Mouse (Mus musculus): ENCODE measurements around the gene Pgm2. TPM values are rescaled to one million over a fixed set of nuclear protein-coding genes. Genes with fewer than 3 reads are reported as not detected.
A peak's percentile ranks its signal among the peaks of the same experiment; 100 is the strongest.

The Pgm2 gene
- polyA plus RNA-seq, 1 experiment from 2014 or later: 31.5 TPM

GRCm38 (mm10) chr5:64062882-64063621 is 29.7 kb upstream of the Pgm2 start:
- ATAC-seq (ENCODE audit: insufficient number of reproducible peaks, low FRiP score, low TSS enrichment, low read depth): no peak
- WGBS: 73% methylated on average over 4 of the region's 4 CpGs
- H3K36me3 ChIP-seq: no peaks in the 10 kb centered on the region
- H3K9me3 ChIP-seq: no peaks in the 10 kb centered on the region
- H3K27ac ChIP-seq: no peak overlapping the region
- no peaks in the 10 kb centered on the region for H3K27me3 ChIP-seq
- H3K4me3 ChIP-seq: no peak overlapping the region
- no peaks in the 10 kb centered on the region for H3K4me1 ChIP-seq
- no peak overlapping the region for H3K9ac ChIP-seq
- H3K4me2 ChIP-seq: no peak overlapping the region

GRCm38 (mm10) chr5:64063622-64064355 is 29.0 kb upstream of the Pgm2 start:
- ATAC-seq (ENCODE audit: insufficient number of reproducible peaks, low FRiP score, low TSS enrichment, low read depth): no peak
- Histone ChIP-seq H3K27me3 (no peaks in the 10 kb centered on the region), H3K9ac (no peak overlapping the region), H3K4me3 (no peak overlapping the region), H3K9me3 (no peaks in the 10 kb centered on the region), H3K36me3 (no peaks in the 10 kb centered on the region), H3K4me2 (no peak overlapping the region), H3K4me1 (no peaks in the 10 kb centered on the region), H3K27ac (no peak overlapping the region)
- 76% methylated on average over 11 of the region's 11 CpGs for WGBS

GRCm38 (mm10) chr5:64064401-64064800 is 28.3 kb upstream of the Pgm2 start:
- H3K9ac ChIP-seq: no peak overlapping the region
- H3K4me1 ChIP-seq: no peaks in the 10 kb centered on the region
- no peak for ATAC-seq (ENCODE audit: insufficient number of reproducible peaks, low FRiP score, low TSS enrichment, low read depth)
- H3K27me3 ChIP-seq: no peaks in the 10 kb centered on the region
- H3K4me3 ChIP-seq: no peak overlapping the region
- H3K36me3 ChIP-seq: no peaks in the 10 kb centered on the region
- 80% methylated on average over 3 of the region's 3 CpGs for WGBS
- H3K27ac ChIP-seq: no peak overlapping the region
- H3K4me2 ChIP-seq: no peak overlapping the region
- no peaks in the 10 kb centered on the region for H3K9me3 ChIP-seq

- no peak for ATAC-seq (ENCODE audit: insufficient number of reproducible peaks, low FRiP score, low TSS enrichment, low read depth)
- Histone ChIP-seq H3K4me1 (no peaks in the 10 kb centered on the region), H3K27ac (no peak overlapping the region), H3K4me3 (no peak overlapping the region), H3K27me3 (no peaks in the 10 kb centered on the region), H3K9ac (no peak overlapping the region), H3K4me2 (no peak overlapping the region), H3K9me3 (no peaks in the 10 kb centered on the region), H3K36me3 (no peaks in the 10 kb centered on the region)
- 63% methylated on average over 6 of the region's 6 CpGs for WGBS
Measured at GRCm38 (mm10) chr5:64065497-64066046, 27.2 kb upstream of the Pgm2 start.

- Histone ChIP-seq H3K4me1 (no peaks in the 10 kb centered on the region), H3K4me3 (no peak overlapping the region), H3K4me2 (no peak overlapping the region), H3K27ac (no peak overlapping the region), H3K27me3 (no peaks in the 10 kb centered on the region), H3K9me3 (no peaks in the 10 kb centered on the region), H3K36me3 (no peaks in the 10 kb centered on the region), H3K9ac (no peak overlapping the region)
- ATAC-seq (ENCODE audit: insufficient number of reproducible peaks, low FRiP score, low TSS enrichment, low read depth): no peak
- WGBS: 73% methylated on average over 2 of the region's 2 CpGs
Measured at GRCm38 (mm10) chr5:64066159-64066558, 26.6 kb upstream of the Pgm2 start.

- ATAC-seq (ENCODE audit: insufficient number of reproducible peaks, low FRiP score, low TSS enrichment, low read depth): no peak
- H3K4me3 ChIP-seq: no peak overlapping the region
- no peak overlapping the region for H3K9ac ChIP-seq
- no peaks in the 10 kb centered on the region for H3K4me1 ChIP-seq
- no peak overlapping the region for H3K4me2 ChIP-seq
- H3K27me3 ChIP-seq: no peaks in the 10 kb centered on the region
- no peak overlapping the region for H3K27ac ChIP-seq
- H3K36me3 ChIP-seq: no peaks in the 10 kb centered on the region
- 83% methylated on average over 2 of the region's 2 CpGs for WGBS
- no peaks in the 10 kb centered on the region for H3K9me3 ChIP-seq
Measured at GRCm38 (mm10) chr5:64067576-64067975, 25.2 kb upstream of the Pgm2 start.

- 18% methylated on average over 4 of the region's 4 CpGs for WGBS
Measured at GRCm38 (mm10) chr5:64070081-64070673, 22.6 kb upstream of the Pgm2 start.

GRCm38 (mm10) chr5:64070742-64071476 is 21.8 kb upstream of the Pgm2 start:
- no peak for ATAC-seq (ENCODE audit: insufficient number of reproducible peaks, low FRiP score, low TSS enrichment, low read depth)
- Histone ChIP-seq H3K4me3 (no peak overlapping the region), H3K27me3 (no peaks in the 10 kb centered on the region), H3K36me3 (no peaks in the 10 kb centered on the region), H3K4me2 (no peak overlapping the region), H3K27ac (no peak overlapping the region), H3K4me1 (no peaks in the 10 kb centered on the region), H3K9ac (no peak overlapping the region), H3K9me3 (no peaks in the 10 kb centered on the region)
- WGBS: 44% methylated on average over 2 of the region's 2 CpGs

More at GRCm38 (mm10) chr5:64070081-64070673, 22.6 kb upstream of the Pgm2 start:
- H3K4me1 ChIP-seq: no peaks in the 10 kb centered on the region
- no peak overlapping the region for H3K4me3 ChIP-seq
- H3K27me3 ChIP-seq: no peaks in the 10 kb centered on the region
- H3K9ac ChIP-seq: no peak overlapping the region
- peak; percentile 76; the same call in 1 of the 2 replicates for ATAC-seq (ENCODE audit: insufficient number of reproducible peaks, low FRiP score, low TSS enrichment, low read depth)
- H3K9me3 ChIP-seq: no peaks in the 10 kb centered on the region
- H3K4me2 ChIP-seq: no peak overlapping the region
- no peaks in the 10 kb centered on the region for H3K36me3 ChIP-seq
- H3K27ac ChIP-seq: no peak overlapping the region

GRCm38 (mm10) chr5:64074455-64074854 is 18.3 kb upstream of the Pgm2 start:
- H3K4me3 ChIP-seq: no peak overlapping the region
- no peak overlapping the region for H3K9ac ChIP-seq
- no peaks in the 10 kb centered on the region for H3K36me3 ChIP-seq
- H3K27ac ChIP-seq: no peak overlapping the region
- 85% methylated on average over 3 of the region's 3 CpGs for WGBS
- peaks cover 3% of the 10 kb centered on the region; the same call in 1 of the 2 replicates for H3K4me1 ChIP-seq
- H3K27me3 ChIP-seq: no peaks in the 10 kb centered on the region
- ATAC-seq (ENCODE audit: insufficient number of reproducible peaks, low FRiP score, low TSS enrichment, low read depth): no peak
- H3K4me2 ChIP-seq: no peak overlapping the region
- H3K9me3 ChIP-seq: no peaks in the 10 kb centered on the region

GRCm38 (mm10) chr5:64075506-64075905 is 17.2 kb upstream of the Pgm2 start:
- WGBS: 36% methylated on average over 3 of the region's 3 CpGs

GRCm38 (mm10) chr5:64077353-64077752 is 15.4 kb upstream of the Pgm2 start:
- Histone ChIP-seq H3K27me3 (no peaks in the 10 kb centered on the region), H3K4me3 (no peak overlapping the region), H3K9me3 (no peaks in the 10 kb centered on the region), H3K4me2 (no peak overlapping the region), H3K9ac (no peak overlapping the region), H3K27ac (no peak overlapping the region), H3K4me1 (peaks cover 3% of the 10 kb centered on the region; the same call in 1 of the 2 replicates), H3K36me3 (no peaks in the 10 kb centered on the region)
- WGBS: 69% methylated on average over 4 of the region's 4 CpGs
- ATAC-seq (ENCODE audit: insufficient number of reproducible peaks, low FRiP score, low TSS enrichment, low read depth): no peak

More at GRCm38 (mm10) chr5:64075506-64075905, 17.2 kb upstream of the Pgm2 start:
- Histone ChIP-seq H3K4me2 (no peak overlapping the region), H3K27me3 (no peaks in the 10 kb centered on the region), H3K27ac (no peak overlapping the region), H3K9ac (no peak overlapping the region), H3K4me3 (no peak overlapping the region), H3K9me3 (no peaks in the 10 kb centered on the region), H3K4me1 (peaks cover 3% of the 10 kb centered on the region; the same call in 1 of the 2 replicates), H3K36me3 (no peaks in the 10 kb centered on the region)
- no peak for ATAC-seq (ENCODE audit: insufficient number of reproducible peaks, low FRiP score, low TSS enrichment, low read depth)

Measured in limb, embryonic 15.5 days (tissue).